Mouse (Mus musculus): Measurements from ENCODE around the gene BC004004. TPM values are rescaled to one million over a fixed set of nuclear protein-coding genes. Genes with fewer than 3 reads are reported as not detected.

The BC004004 gene
- 82.2 and 87.7 TPM in 2 replicates for polyA plus RNA-seq (2015; fragmentation: Nextera tagmentation; extraction: Ambion mirVana)

- H3K9ac ChIP-seq (ENCODE audit: low read length): peak within 1 kb of the TSS; percentile 86
- peak; percentile 93 for ATAC-seq (ENCODE audit: low read depth)
- H3K27ac ChIP-seq (ENCODE audit: low read length): peak within 1 kb of the TSS; percentile 93
- H3K36me3 ChIP-seq (ENCODE audit: control insufficient read depth, insufficient read depth, low read length): no peaks in the 10 kb centered on the region
- H3K27me3 ChIP-seq (ENCODE audit: control insufficient read depth, insufficient read depth, low read depth, low read length): no peaks in the 10 kb centered on the region
- H3K9me3 ChIP-seq (ENCODE audit: control insufficient read depth, low read length): no peaks in the 10 kb centered on the region
- H3K4me3 ChIP-seq (ENCODE audit: low read length): peak within 1 kb of the TSS; percentile 75
- peaks cover 20% of the 10 kb centered on the region for H3K4me1 ChIP-seq (replicated peaks; ENCODE audit: control insufficient read depth, insufficient read depth, low read length)
- WGBS: under 1% methylated on average over 62 of the region's 63 CpGs
- peak within 1 kb of the TSS; percentile 48 for H3K4me2 ChIP-seq (ENCODE audit: low read depth, low read length)
Observed at GRCm38 (mm10) chr17:29268682-29269348, at the start of gene BC004004. BC004004 (plus strand) TSS chr17:29268788.

GRCm38 (mm10) chr17:29220631-29221030 is 48.0 kb upstream of the BC004004 start:
- no peak overlapping the region for H3K27ac ChIP-seq (ENCODE audit: low read length)
- no peak overlapping the region for H3K4me2 ChIP-seq (ENCODE audit: low read depth, low read length)
- H3K4me1 ChIP-seq (replicated peaks; ENCODE audit: control insufficient read depth, insufficient read depth, low read length): no peaks in the 10 kb centered on the region
- no peaks in the 10 kb centered on the region for H3K36me3 ChIP-seq (ENCODE audit: control insufficient read depth, insufficient read depth, low read length)
- H3K4me3 ChIP-seq (ENCODE audit: low read length): no peak overlapping the region
- 83% methylated on average over 14 of the region's 14 CpGs for WGBS
- H3K9me3 ChIP-seq (ENCODE audit: control insufficient read depth, low read length): no peaks in the 10 kb centered on the region
- H3K27me3 ChIP-seq (ENCODE audit: control insufficient read depth, insufficient read depth, low read depth, low read length): no peaks in the 10 kb centered on the region
- no peak overlapping the region for H3K9ac ChIP-seq (ENCODE audit: low read length)
- no peak for ATAC-seq (ENCODE audit: low read depth)

GRCm38 (mm10) chr17:29231109-29231508 is 37.5 kb upstream of the BC004004 start:
- Histone ChIP-seq H3K27ac (ENCODE audit: low read length) (no peak overlapping the region), H3K4me1 (replicated peaks; ENCODE audit: control insufficient read depth, insufficient read depth, low read length) (no peaks in the 10 kb centered on the region; the same call in 1 of the 2 replicates), H3K9ac (ENCODE audit: low read length) (no peak overlapping the region), H3K9me3 (ENCODE audit: control insufficient read depth, low read length) (no peaks in the 10 kb centered on the region), H3K36me3 (ENCODE audit: control insufficient read depth, insufficient read depth, low read length) (no peaks in the 10 kb centered on the region), H3K4me2 (ENCODE audit: low read depth, low read length) (no peak overlapping the region), H3K27me3 (ENCODE audit: control insufficient read depth, insufficient read depth, low read depth, low read length) (peaks cover 8% of the 10 kb centered on the region; the same call in 1 of the 2 replicates), H3K4me3 (ENCODE audit: low read length) (no peak overlapping the region)
- WGBS: 77% methylated on average over 10 of the region's 10 CpGs
- ATAC-seq (ENCODE audit: low read depth): no peak

- no peaks in the 10 kb centered on the region for H3K9me3 ChIP-seq (ENCODE audit: control insufficient read depth, low read length)
- peaks cover 20% of the 10 kb centered on the region for H3K27me3 ChIP-seq (ENCODE audit: control insufficient read depth, insufficient read depth, low read depth, low read length)
- no peak overlapping the region for H3K27ac ChIP-seq (ENCODE audit: low read length)
- H3K4me2 ChIP-seq (ENCODE audit: low read depth, low read length): no peak overlapping the region
- H3K4me3 ChIP-seq (ENCODE audit: low read length): no peak overlapping the region
- no peaks in the 10 kb centered on the region for H3K36me3 ChIP-seq (ENCODE audit: control insufficient read depth, insufficient read depth, low read length)
- ATAC-seq (ENCODE audit: low read depth): no peak
- peaks cover 14% of the 10 kb centered on the region for H3K4me1 ChIP-seq (replicated peaks; ENCODE audit: control insufficient read depth, insufficient read depth, low read length)
- 30% methylated on average over 7 of the region's 7 CpGs for WGBS
- H3K9ac ChIP-seq (ENCODE audit: low read length): no peak overlapping the region
Observed at GRCm38 (mm10) chr17:29236111-29236510, 32.5 kb upstream of the BC004004 start.

- H3K4me2 ChIP-seq (ENCODE audit: low read depth, low read length): peak overlapping the region; percentile 100
- WGBS: 2% methylated on average over 32 of the region's 32 CpGs
- H3K36me3 ChIP-seq (ENCODE audit: control insufficient read depth, insufficient read depth, low read length): no peaks in the 10 kb centered on the region
- no peak for ATAC-seq (ENCODE audit: low read depth)
- no peaks in the 10 kb centered on the region for H3K9me3 ChIP-seq (ENCODE audit: control insufficient read depth, low read length)
- H3K27ac ChIP-seq (ENCODE audit: low read length): no peak overlapping the region
- H3K4me1 ChIP-seq (replicated peaks; ENCODE audit: control insufficient read depth, insufficient read depth, low read length): peaks cover 14% of the 10 kb centered on the region
- peak overlapping the region; percentile 54 for H3K9ac ChIP-seq (ENCODE audit: low read length)
- peaks cover 20% of the 10 kb centered on the region for H3K27me3 ChIP-seq (ENCODE audit: control insufficient read depth, insufficient read depth, low read depth, low read length)
- peak overlapping the region; percentile 54 for H3K4me3 ChIP-seq (ENCODE audit: low read length)
Observed at GRCm38 (mm10) chr17:29237267-29237771, 31.3 kb upstream of the BC004004 start.

GRCm38 (mm10) chr17:29237772-29238420 is 30.7 kb upstream of the BC004004 start, which contains the start of gene Cpne5:
Cpne5 (minus strand) TSS chr17:29238167.
- no peaks in the 10 kb centered on the region for H3K36me3 ChIP-seq (ENCODE audit: control insufficient read depth, insufficient read depth, low read length)
- H3K4me2 ChIP-seq (ENCODE audit: low read depth, low read length): peak within 1 kb of the TSS; percentile 100
- peak within 1 kb of the TSS; percentile 54 for H3K4me3 ChIP-seq (ENCODE audit: low read length)
- H3K27ac ChIP-seq (ENCODE audit: low read length): no peak within 1 kb of the TSS
- peak within 1 kb of the TSS; percentile 54 for H3K9ac ChIP-seq (ENCODE audit: low read length)
- under 1% methylated on average over 43 of the region's 73 CpGs for WGBS
- H3K9me3 ChIP-seq (ENCODE audit: control insufficient read depth, low read length): no peaks in the 10 kb centered on the region
- peaks cover 14% of the 10 kb centered on the region for H3K4me1 ChIP-seq (replicated peaks; ENCODE audit: control insufficient read depth, insufficient read depth, low read length)
- ATAC-seq (ENCODE audit: low read depth): peak; percentile 53
- peaks cover 20% of the 10 kb centered on the region for H3K27me3 ChIP-seq (ENCODE audit: control insufficient read depth, insufficient read depth, low read depth, low read length)

GRCm38 (mm10) chr17:29238421-29238945 is 30.1 kb upstream of the BC004004 start:
- WGBS: 3% methylated on average over 23 of the region's 23 CpGs
- Histone ChIP-seq H3K4me3 (ENCODE audit: low read length) (peak overlapping the region; percentile 54), H3K36me3 (ENCODE audit: control insufficient read depth, insufficient read depth, low read length) (no peaks in the 10 kb centered on the region), H3K9ac (ENCODE audit: low read length) (peak overlapping the region; percentile 54), H3K27me3 (ENCODE audit: control insufficient read depth, insufficient read depth, low read depth, low read length) (peaks cover 20% of the 10 kb centered on the region), H3K4me1 (replicated peaks; ENCODE audit: control insufficient read depth, insufficient read depth, low read length) (peaks cover 14% of the 10 kb centered on the region), H3K9me3 (ENCODE audit: control insufficient read depth, low read length) (no peaks in the 10 kb centered on the region), H3K27ac (ENCODE audit: low read length) (no peak overlapping the region), H3K4me2 (ENCODE audit: low read depth, low read length) (peak overlapping the region; percentile 100)
- ATAC-seq (ENCODE audit: low read depth): peak; percentile 24; the same call in 1 of the 2 replicates

- Histone ChIP-seq H3K27me3 (ENCODE audit: control insufficient read depth, insufficient read depth, low read depth, low read length) (no peaks in the 10 kb centered on the region), H3K4me2 (ENCODE audit: low read depth, low read length) (no peak overlapping the region), H3K4me1 (replicated peaks; ENCODE audit: control insufficient read depth, insufficient read depth, low read length) (peaks cover 29% of the 10 kb centered on the region), H3K27ac (ENCODE audit: low read length) (no peak overlapping the region), H3K4me3 (ENCODE audit: low read length) (no peak overlapping the region), H3K9ac (ENCODE audit: low read length) (peak overlapping the region; percentile 29), H3K9me3 (ENCODE audit: control insufficient read depth, low read length) (no peaks in the 10 kb centered on the region), H3K36me3 (ENCODE audit: control insufficient read depth, insufficient read depth, low read length) (0 out of 2 replicates have a peak, but pooled peaks cover 2% of the 10 kb centered on the region)
- WGBS: 41% methylated on average over 11 of the region's 12 CpGs
- no peak for ATAC-seq (ENCODE audit: low read depth)
Observed at GRCm38 (mm10) chr17:29244912-29245311, 23.7 kb upstream of the BC004004 start.

GRCm38 (mm10) chr17:29245725-29246124 is 22.9 kb upstream of the BC004004 start:
- H3K36me3 ChIP-seq (ENCODE audit: control insufficient read depth, insufficient read depth, low read length): peaks cover 7% of the 10 kb centered on the region
- H3K9me3 ChIP-seq (ENCODE audit: control insufficient read depth, low read length): no peaks in the 10 kb centered on the region
- peaks cover 34% of the 10 kb centered on the region for H3K4me1 ChIP-seq (replicated peaks; ENCODE audit: control insufficient read depth, insufficient read depth, low read length)
- 33% methylated on average over 7 of the region's 7 CpGs for WGBS
- peak; percentile 32; the same call in 1 of the 2 replicates for ATAC-seq (ENCODE audit: low read depth)
- no peak overlapping the region for H3K4me3 ChIP-seq (ENCODE audit: low read length)
- H3K27ac ChIP-seq (ENCODE audit: low read length): peak overlapping the region; percentile 12; the same call in 1 of the 2 replicates
- H3K27me3 ChIP-seq (ENCODE audit: control insufficient read depth, insufficient read depth, low read depth, low read length): no peaks in the 10 kb centered on the region
- H3K4me2 ChIP-seq (ENCODE audit: low read depth, low read length): no peak overlapping the region
- H3K9ac ChIP-seq (ENCODE audit: low read length): no peak overlapping the region

Measured in lung, embryonic 16.5 days (tissue).